Mouse (Mus musculus) myocyte (in vitro differentiated cells): ENCODE data around the gene Ccdc154. TPM values are rescaled to one million over a fixed set of nuclear protein-coding genes. Genes with fewer than 3 reads are reported as not detected.

Experiments
- H3K27me3 ChIP-seq: one replicate; pipeline ENCODE4 v1.6.1; 2011; ENCODE audit not compliant: control insufficient read depth, insufficient read depth, insufficient read length
- H3K36me3 ChIP-seq: one replicate; pipeline ENCODE4 v1.6.1; 2011; ENCODE audit not compliant: control insufficient read depth, insufficient read depth
- H3K4me2 ChIP-seq: one replicate; pipeline ENCODE4 v1.6.1; 2011; ENCODE audit warnings: low read depth, control low read depth
- H3K4me3 ChIP-seq: one replicate; pipeline ENCODE4 v1.5.1; 2011; ENCODE audit warnings: mild to moderate bottlenecking, control low read depth, moderate library complexity
- H3K79me2 ChIP-seq: one replicate; pipeline ENCODE4 v1.6.1; 2011; ENCODE audit not compliant: control insufficient read depth, insufficient read depth
- H3ac ChIP-seq: one replicate; pipeline ENCODE4 v1.6.1; 2011; ENCODE audit not compliant: control insufficient read depth, insufficient read length
- CEBPB ChIP-seq: IDR thresholded peaks from 2 replicates; pipeline ENCODE4 v1.6.1; 2011; ENCODE audit warnings: mild to moderate bottlenecking, moderate library complexity; ENCODE audit not compliant: poor library complexity, insufficient read depth, severe bottlenecking
- E2F4 ChIP-seq: IDR thresholded peaks from one replicate; pipeline ENCODE4 v1.6.1; 2011; ENCODE audit warnings: mild to moderate bottlenecking, control low read depth, moderate library complexity; ENCODE audit not compliant: insufficient read depth
- MAX ChIP-seq: IDR thresholded peaks from one replicate; pipeline ENCODE4 v1.6.1; 2011; ENCODE audit warnings: low read depth, mild to moderate bottlenecking, control low read depth
- MYOD1 ChIP-seq, 3 experiments: IDR thresholded peaks; one replicate each; pipeline ENCODE4 v1.6.1; 2011; ENCODE audit warnings: control low read depth in 2 of 3, low read depth in 2 of 3, mild to moderate bottlenecking in 2 of 3, moderate library complexity in 1 of 3; ENCODE audit not compliant: insufficient read length in 2 of 3, control insufficient read depth in 1 of 3
- MYOG ChIP-seq, 3 experiments: IDR thresholded peaks; one replicate each; pipeline ENCODE4 v1.6.1; 2011; ENCODE audit warnings: control low read depth in 2 of 3, low read depth in 2 of 3, mild to moderate bottlenecking in 2 of 3; ENCODE audit not compliant: insufficient read length in 2 of 3, control insufficient read depth in 1 of 3, insufficient read depth in 1 of 3
- POLR2A ChIP-seq: IDR thresholded peaks from one replicate; pipeline ENCODE4 v1.6.1; 2011; ENCODE audit warnings: low read depth, mild to moderate bottlenecking, control low read depth, moderate library complexity; ENCODE audit not compliant: insufficient read length
- POLR2AphosphoS2 ChIP-seq: IDR thresholded peaks from one replicate; pipeline ENCODE4 v1.6.1; 2011; ENCODE audit warnings: low read depth, control low read depth; ENCODE audit not compliant: insufficient read length
- REST ChIP-seq: IDR thresholded peaks from one replicate; pipeline ENCODE4 v1.6.1; 2011; ENCODE audit warnings: mild to moderate bottlenecking, control low read depth, moderate library complexity; ENCODE audit not compliant: insufficient read depth, insufficient read length
- SRF ChIP-seq: IDR thresholded peaks from one replicate; pipeline ENCODE4 v1.6.1; 2011; ENCODE audit warnings: low read depth; ENCODE audit not compliant: control insufficient read depth, insufficient read length
- TCF12 ChIP-seq: IDR thresholded peaks from one replicate; pipeline ENCODE4 v1.6.1; 2011; ENCODE audit warnings: mild to moderate bottlenecking, control low read depth; ENCODE audit not compliant: poor library complexity, insufficient read depth, severe bottlenecking
- TCF3 ChIP-seq: IDR thresholded peaks from one replicate; pipeline ENCODE4 v1.6.1; 2011; ENCODE audit warnings: low read depth, control low read depth; ENCODE audit not compliant: insufficient read length
- USF1 ChIP-seq: IDR thresholded peaks from one replicate; pipeline ENCODE4 v1.6.1; 2011; ENCODE audit warnings: low read depth, mild to moderate bottlenecking, control low read depth, moderate library complexity
- polyA plus RNA-seq: library from polyadenylated mRNA; unstranded; fragments of >200 nt; fragmentation: generic; extraction: Trizol; gene quantifications from one replicate; pipeline ENCODE4 v1.2.1, GENCODE M21; 2012; ENCODE audit warnings: missing spikeins

Gene Ccdc154
- polyA plus RNA-seq, 1 experiment: not detected

- Histone ChIP-seq H3K4me2 (peak within 1 kb of the TSS; percentile 90), H3K79me2 (peaks cover 31% of the 10 kb centered on the region), H3K27me3 (no peaks in the 10 kb centered on the region), H3K36me3 (no peaks in the 10 kb centered on the region), H3K4me3 (peak within 1 kb of the TSS; percentile 46), H3ac (peak within 1 kb of the TSS; percentile 54)
- TF ChIP-seq POLR2A: peak; percentile 63
- no peak for TF ChIP-seq SRF
- TF ChIP-seq MAX: no peak
- TF ChIP-seq E2F4: peak; percentile 80
- no peak for TF ChIP-seq TCF12
- TF ChIP-seq POLR2AphosphoS2: peak; percentile 78
- TF ChIP-seq MYOG (IDR thresholded peaks at IDR 0.05; ENCODE audit: control insufficient read depth in 1 of 3, insufficient read depth in 1 of 3, insufficient read length in 2 of 3, low read depth in 2 of 3): peak in 1 of 3 experiments; percentile 39
- TF ChIP-seq USF1: peak; percentile 100
These were observed 29.0 kb upstream of the Ccdc154 start, which contains the start of gene Clcn7 for GRCm38 (mm10) chr17:25133275-25133698. Clcn7 (plus strand) TSS chr17:25133391.

- Histone ChIP-seq H3K36me3 (no peaks in the 10 kb centered on the region), H3ac (no peak overlapping the region), H3K79me2 (peaks cover 38% of the 10 kb centered on the region), H3K4me3 (no peak overlapping the region), H3K4me2 (no peak overlapping the region), H3K27me3 (no peaks in the 10 kb centered on the region)
- no peak for TF ChIP-seq MAX
- no peak for TF ChIP-seq TCF12
- no peak for TF ChIP-seq SRF
- TF ChIP-seq USF1: no peak
These were observed 26.6 kb upstream of the Ccdc154 start for GRCm38 (mm10) chr17:25135622-25136021.

- H3K79me2 ChIP-seq: peaks cover 33% of the 10 kb centered on the region
- no peaks in the 10 kb centered on the region for H3K36me3 ChIP-seq
- H3K4me3 ChIP-seq: no peak overlapping the region
- H3ac ChIP-seq: no peak overlapping the region
- TF ChIP-seq MYOD1 (IDR thresholded peaks at IDR 0.05; ENCODE audit: control insufficient read depth in 1 of 3, insufficient read length in 2 of 3, low read depth in 2 of 3) (no peak), E2F4 (no peak), CEBPB (no peak), SRF (no peak), POLR2AphosphoS2 (no peak), POLR2A (no peak)
- H3K4me2 ChIP-seq: no peak overlapping the region
- H3K27me3 ChIP-seq: no peaks in the 10 kb centered on the region
These were observed 23.5 kb upstream of the Ccdc154 start for GRCm38 (mm10) chr17:25138803-25139202.

GRCm38 (mm10) chr17:25139960-25140359 lies 22.3 kb upstream of the Ccdc154 start:
- no peaks in the 10 kb centered on the region for H3K36me3 ChIP-seq
- no peak for TF ChIP-seq E2F4
- no peak for TF ChIP-seq USF1
- no peak for TF ChIP-seq POLR2A
- no peak for TF ChIP-seq MYOD1 (IDR thresholded peaks at IDR 0.05; ENCODE audit: control insufficient read depth in 1 of 3, insufficient read length in 2 of 3, low read depth in 2 of 3)
- no peak for TF ChIP-seq TCF3
- TF ChIP-seq REST: no peak
- TF ChIP-seq SRF: no peak
- no peak for TF ChIP-seq MYOG (IDR thresholded peaks at IDR 0.05; ENCODE audit: control insufficient read depth in 1 of 3, insufficient read depth in 1 of 3, insufficient read length in 2 of 3, low read depth in 2 of 3)
- no peak for TF ChIP-seq TCF12
- TF ChIP-seq MAX: no peak
- TF ChIP-seq POLR2AphosphoS2: no peak
- TF ChIP-seq CEBPB: no peak
- no peak overlapping the region for H3K4me3 ChIP-seq
- H3K4me2 ChIP-seq: no peak overlapping the region
- peaks cover 21% of the 10 kb centered on the region for H3K79me2 ChIP-seq
- no peak overlapping the region for H3ac ChIP-seq
- no peaks in the 10 kb centered on the region for H3K27me3 ChIP-seq

GRCm38 (mm10) chr17:25163387-25163786 lies 1.1 kb downstream of the Ccdc154 start:
- Histone ChIP-seq H3K4me2 (no peak overlapping the region), H3K27me3 (no peaks in the 10 kb centered on the region), H3ac (no peak overlapping the region), H3K4me3 (no peak overlapping the region), H3K36me3 (no peaks in the 10 kb centered on the region), H3K79me2 (no peaks in the 10 kb centered on the region)
- no peak for TF ChIP-seq CEBPB
- peak; percentile 69 for TF ChIP-seq POLR2AphosphoS2
